Mouse (Mus musculus) frontal cortex, postnatal 25 days (tissue): ENCODE results near the gene Id4.
A peak's percentile ranks its signal among the peaks of the same experiment; 100 is the strongest.

Source experiments
- DNase-seq, 2 experiments: peaks; one replicate each; pipeline ENCODE4 v3.0.0; 2022; ENCODE audit warnings: low spot score in 2 of 2

Id4 gene

DNA sequence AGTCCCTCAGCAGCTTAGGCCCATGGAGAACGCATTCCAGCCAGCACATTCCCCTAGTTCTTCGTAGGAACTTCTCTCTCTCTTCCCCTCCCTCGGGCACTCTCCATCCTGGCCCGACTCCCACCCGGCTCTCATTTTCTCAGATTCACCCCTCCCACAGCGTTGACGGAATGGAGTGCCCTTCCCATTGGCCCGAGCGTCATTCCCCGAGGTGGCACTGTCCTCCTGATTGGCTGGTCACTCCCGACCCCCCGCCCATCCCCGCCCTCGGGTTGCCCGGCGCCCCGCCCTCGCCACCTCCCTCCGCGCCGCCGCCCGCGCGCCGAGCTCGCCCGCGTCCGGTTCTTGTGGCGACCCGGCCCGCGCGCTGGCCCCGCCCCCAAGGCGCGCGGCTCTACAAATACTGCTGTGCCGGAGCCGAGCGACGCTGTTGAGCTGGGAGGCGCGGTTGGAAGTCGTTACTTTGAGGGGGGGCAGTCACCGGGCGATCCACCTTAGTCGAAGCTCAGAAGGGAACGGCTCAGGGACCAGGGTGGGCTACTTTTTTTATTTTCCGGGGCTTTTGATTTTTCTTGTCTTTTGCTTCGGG is at the start of gene Id4:
Gene Id4, plus strand, starts transcription at position 539 of the 589 bp plus-strand sequence.
- DNase-seq, result peak; percentile 66 to 81

GRCm38 (mm10) chr13:48227136-48227535 is 33.9 kb upstream of the Id4 start:
- DNase-seq, result peak in 1 of 2 experiments; percentile 7

- peak; percentile 82 to 87 for DNase-seq
Observed at GRCm38 (mm10) chr13:48227712-48228111, 33.3 kb upstream of the Id4 start.

DNA sequence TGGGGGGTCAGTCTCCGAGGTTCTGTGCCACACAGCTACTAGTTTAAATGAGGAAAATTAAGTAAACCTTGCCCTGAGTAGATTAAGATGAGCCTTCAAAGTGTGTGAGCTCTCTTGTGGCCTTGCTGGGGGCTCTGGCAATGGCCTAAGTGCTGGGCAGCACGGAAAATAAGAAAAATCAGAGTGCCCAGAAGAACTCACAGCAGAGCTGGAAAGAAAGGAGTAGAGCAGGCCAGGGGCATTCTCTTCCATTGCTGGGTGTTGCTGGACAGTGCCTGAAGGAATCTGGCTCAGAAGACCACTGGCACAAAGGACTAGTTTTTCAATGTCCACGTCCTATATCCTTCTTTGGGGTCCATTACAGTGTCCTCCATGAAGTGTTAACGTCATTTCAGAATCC is 32.9 kb upstream of the Id4 start:
- DNase-seq, result no peak

DNA sequence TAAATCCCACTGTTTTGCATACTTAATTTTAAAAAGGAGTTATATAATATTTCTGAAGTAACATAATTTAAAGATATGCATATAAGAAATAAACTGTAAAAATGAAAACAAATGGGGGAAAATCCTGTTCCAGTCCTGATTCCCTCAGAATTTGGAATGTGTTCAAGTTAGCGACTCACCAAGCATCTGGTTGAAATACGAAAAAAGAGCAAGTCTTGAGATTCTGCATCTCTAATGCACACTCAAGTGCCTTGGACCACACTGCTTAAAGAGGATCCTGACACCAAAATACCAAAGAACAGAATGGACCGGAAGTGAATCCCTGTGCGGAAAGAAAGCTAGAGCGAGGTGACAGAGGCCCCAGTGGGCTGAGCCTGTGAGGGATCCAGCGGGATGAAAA is 30.0 kb upstream of the Id4 start:
- DNase-seq, result peak in 1 of 2 experiments; percentile 5

- no peak for DNase-seq
Observed at GRCm38 (mm10) chr13:48236436-48236835, 24.6 kb upstream of the Id4 start.

GRCm38 (mm10) chr13:48236865-48237264 is 24.2 kb upstream of the Id4 start:
- DNase-seq, result no peak

DNA sequence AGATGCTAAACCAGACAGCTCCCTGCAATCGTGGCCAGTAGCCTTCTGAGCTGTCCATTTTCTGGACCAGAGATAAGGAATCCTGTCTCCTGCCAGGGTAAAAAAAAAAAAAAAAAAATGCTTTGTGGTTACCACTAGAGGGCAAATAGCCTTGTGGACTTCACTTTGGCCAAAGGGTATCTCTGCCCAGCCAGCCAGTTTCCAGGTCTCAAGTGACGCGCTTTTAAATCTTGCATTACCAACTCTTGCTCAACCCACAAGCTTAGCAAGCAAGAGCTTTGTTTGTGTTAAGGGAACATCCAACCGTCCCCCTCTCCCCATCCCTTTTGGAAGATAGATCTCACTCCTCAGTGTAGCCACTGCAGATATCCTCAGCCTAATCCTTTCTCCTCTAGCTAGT is 23.5 kb upstream of the Id4 start:
- no peak for DNase-seq

DNA sequence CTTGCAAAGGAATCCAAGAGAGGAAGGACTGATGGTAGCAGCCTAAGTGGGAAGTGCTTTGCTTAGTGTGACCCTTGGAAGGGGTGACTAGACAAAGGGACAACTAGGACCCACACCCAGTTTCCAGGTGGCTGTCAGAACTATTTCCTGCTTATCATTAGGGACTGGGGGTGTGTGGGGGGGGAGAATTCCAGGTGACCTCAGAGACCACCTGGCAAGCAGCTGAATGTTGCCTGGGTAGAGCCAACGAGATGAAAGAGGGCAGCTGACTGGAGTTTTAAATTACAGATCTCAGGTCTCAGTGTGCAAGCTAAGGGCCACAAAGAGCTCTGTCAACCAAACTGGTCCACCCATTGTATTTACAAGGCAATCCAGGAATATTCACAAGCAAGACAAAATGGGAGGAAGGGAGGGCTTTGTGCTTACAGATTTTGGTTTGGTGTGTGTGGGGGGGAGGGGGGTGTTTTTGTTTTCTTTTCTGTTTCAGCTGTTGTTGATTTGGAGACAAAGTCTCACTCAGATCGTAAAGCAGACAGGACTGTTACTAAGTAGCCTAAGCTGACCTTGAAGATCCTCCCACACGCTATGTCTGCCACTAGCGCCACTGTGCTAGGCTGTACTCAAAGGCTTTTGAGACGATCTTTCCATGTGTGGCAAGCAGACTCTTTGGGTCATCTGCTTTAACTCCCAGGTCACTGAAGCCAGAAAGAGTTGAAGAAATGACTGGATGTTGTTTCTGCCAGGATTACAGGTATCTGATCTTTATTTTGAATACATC is 15.6 kb upstream of the Id4 start:
- no peak for DNase-seq

DNA sequence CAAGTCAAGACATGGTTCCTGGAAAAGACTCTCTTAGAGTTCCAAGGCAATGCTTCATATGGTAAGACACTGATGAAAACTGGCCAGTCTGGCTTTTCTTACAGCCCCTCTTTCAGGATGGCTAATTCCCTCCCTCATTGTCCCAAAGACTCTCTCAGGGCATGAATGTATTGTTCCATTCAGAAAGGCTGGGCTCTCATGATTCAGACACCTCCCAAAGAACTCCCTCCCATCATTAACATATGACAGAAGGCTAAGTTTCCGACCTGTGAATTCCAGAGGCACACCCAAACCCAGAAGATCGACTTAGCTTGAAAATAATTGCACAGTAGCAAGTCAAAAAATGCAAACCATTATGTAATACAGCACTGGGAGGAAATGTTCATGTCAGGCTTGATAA is 8.5 kb upstream of the Id4 start:
- no peak for DNase-seq

DNA sequence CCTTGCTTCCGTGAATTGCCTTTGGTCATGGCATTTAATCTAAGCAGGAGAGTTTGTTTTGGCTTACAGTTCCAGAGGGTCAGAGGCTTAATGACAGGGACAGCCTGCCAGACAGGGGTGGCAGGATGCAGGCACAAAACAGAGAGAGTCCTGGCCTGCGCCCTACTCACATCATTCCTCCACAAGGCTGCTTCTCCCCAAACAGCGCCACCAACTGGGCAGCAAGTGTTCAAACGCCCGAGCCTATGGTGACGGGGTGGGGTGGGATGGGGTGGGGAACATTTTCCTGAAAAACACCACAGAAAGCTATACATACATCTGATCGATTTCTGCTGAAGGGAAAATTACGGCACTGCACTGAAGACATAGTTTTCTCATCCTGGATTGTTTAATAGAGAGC is 6.0 kb upstream of the Id4 start:
- DNase-seq, result no peak

GRCm38 (mm10) chr13:48261341-48262221 is 553 bp downstream of the Id4 start:
- DNase-seq, result peak; percentile 23 to 37

GRCm38 (mm10) chr13:48262451-48262969 is 1.5 kb downstream of the Id4 start:
- peak; percentile 3 to 6 for DNase-seq

- DNase-seq, result no peak
Observed at GRCm38 (mm10) chr13:48265029-48265428, 4.0 kb downstream of the Id4 start.

DNA sequence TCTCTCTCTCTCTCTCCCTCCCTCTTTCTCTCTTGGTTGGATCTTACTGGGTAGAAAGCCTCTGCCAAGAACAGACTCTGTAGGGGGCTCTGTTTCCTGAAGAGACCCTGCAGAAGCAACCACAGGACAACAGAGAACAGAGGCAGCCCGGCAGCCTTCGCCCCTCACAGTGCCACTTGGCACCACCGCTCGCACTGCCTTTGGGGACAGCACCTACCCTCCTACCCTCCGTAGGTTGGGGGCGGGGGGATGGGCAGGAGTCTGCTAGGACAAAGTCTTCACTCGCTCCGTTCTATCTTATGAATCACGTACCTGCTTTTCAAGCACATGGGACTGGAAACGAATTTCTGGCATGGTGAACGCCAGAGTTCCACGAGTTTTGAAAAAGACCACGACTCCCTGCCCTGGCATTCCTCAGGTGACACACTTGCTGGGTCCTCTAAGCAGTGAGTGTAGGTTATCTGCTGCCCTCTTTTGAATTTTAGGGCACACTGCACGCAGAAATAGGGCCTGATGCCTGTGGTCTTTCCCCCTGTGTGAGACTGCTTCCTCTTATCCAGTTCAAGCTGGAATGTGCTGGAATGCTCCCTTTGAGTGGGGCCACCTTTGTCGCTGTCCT is 12.5 kb downstream of the Id4 start:
- peak; percentile 25 to 26 for DNase-seq

GRCm38 (mm10) chr13:48274107-48274506 is 13.1 kb downstream of the Id4 start:
- no peak for DNase-seq

GRCm38 (mm10) chr13:48276981-48277380 is 16.0 kb downstream of the Id4 start:
- DNase-seq, result no peak

GRCm38 (mm10) chr13:48284426-48284825 is 23.4 kb downstream of the Id4 start:
- DNase-seq, result no peak

- no peak for DNase-seq
Observed at GRCm38 (mm10) chr13:48284918-48285693, 24.1 kb downstream of the Id4 start.

DNA sequence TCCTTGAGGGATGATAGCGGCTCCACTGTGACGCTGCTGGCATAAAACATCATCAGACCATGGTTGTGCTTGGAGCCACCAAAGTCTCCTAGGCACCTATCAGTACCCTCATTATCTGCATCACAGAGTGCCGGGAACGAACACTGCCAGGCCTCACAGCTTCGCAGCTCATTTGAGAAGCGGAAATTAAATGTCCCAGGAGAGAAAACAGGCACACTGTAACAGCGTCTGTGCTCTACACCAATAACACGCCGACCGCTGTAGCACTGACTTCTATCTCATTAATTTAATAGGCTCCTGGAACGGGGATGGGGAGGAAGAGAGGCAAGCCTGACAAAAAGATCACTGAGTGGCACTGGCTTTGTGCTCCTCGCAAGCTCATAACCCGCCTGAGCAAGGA is 29.4 kb downstream of the Id4 start:
- DNase-seq, result no peak

GRCm38 (mm10) chr13:48314500-48314899 is 53.5 kb downstream of the Id4 start:
- DNase-seq, result no peak
